Mouse (Mus musculus) cerebellum, postnatal 4 days (tissue): ENCODE measurements around the gene Rhbdl1.

Experiments
- DNase-seq, 2 experiments: peaks; one replicate each; pipeline ENCODE4 v3.0.0; 2022; ENCODE audit warnings: low spot score in 2 of 2, mixed read lengths in 1 of 2

The Rhbdl1 gene

DNA sequence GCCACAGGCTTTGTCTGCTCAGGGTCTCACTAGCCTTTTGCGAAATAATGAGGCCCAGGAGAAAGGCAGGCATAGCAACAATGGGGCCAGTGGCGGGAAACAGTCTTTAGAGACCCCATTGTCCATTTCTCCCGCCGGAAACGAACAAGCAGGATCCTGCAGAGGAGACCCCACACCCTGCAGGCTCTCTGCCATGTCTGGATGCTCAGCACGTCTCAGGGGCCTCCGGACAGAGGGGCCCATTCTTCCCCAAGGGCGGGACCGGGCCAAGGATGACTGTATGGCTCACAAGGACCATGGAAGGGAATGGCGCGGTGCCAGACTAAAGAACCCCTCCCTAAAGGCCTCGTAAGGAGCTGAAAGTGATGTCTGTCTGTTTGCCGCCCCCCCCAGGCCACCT is 42.9 kb downstream of the Rhbdl1 start:
- no peak for DNase-seq

DNA sequence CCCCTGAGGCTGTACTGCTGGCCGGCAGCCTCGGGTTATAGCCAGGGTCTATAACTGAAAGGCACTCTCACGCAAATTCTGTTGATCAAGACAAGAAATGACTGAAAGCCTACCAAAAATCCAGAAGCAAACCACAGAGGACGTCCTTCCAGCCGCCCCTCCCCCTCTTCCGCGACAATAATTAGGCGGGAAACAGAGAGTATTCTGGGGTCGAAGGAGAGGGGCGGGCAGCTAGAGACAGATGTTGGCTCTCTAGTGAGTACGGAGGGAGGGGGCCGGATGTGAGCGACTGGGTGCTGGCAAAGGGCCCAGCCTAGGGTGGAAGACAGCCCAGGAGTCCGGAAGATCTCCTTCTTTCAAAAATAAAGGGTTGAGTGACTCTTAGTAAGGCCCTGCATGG is 44.5 kb downstream of the Rhbdl1 start, which contains the start of gene Fam173a:
Fam173a (minus strand) TSS at position 287 of the 400 bp plus-strand sequence.
- peak in 1 of 2 experiments; percentile 63 for DNase-seq

DNA sequence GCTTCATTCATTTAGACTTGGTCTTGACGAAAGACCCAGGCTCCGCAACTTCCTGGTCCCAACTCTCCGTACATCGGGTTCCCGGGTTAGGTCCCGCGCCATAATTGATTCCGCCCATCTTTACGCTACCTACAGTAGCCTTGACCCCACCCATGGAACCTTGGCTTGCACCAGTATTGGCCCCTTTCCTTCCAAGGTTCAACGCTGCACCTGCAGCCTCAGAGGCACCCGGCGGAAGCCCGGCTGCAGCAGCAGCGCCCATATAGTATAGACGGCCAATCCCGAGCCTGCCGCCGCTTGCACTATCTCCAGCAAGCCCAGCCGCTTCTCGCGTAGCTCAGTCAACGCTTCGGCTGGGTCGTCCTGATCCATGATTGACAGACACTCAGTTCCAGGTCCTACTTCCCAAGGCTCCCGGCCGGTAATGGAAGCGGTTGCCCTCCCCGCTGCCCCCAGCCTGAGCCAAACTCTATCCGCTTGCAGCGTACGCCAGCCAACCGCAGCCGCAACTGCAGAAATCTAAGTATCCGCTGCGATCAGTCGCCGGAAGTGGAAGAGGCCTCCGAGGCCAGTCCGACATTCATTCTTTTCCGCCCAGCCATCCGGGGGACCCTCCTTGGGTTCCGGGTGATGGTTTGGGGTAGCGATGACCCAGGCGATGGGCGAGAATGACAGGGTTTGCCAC is 45.1 kb downstream of the Rhbdl1 start:
- peak; percentile 79 to 90 for DNase-seq

DNA sequence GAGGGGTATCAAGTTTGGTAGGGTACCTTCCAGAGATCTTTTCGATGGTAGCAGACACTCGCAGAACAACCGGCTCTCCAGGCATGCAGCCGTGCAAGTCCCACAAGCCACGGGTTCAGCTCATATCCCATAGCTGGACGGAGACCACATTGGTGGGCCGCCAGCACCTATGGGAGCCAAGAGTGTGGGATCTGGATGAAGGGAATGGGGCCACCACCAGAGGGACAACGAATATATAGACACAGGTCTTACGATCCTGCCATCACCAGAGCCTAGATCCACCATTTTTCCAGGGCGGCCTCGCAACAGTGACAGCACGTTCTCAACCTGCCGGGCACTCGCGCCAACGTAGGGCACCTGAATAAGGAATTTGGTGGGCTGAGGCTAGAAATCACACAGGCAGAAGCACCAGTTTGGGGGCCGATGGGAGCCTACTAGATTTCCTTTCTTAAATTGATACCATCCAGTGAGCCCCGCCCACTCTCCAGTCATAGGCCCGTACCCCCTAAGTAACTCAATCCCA is 45.7 kb downstream of the Rhbdl1 start:
- no peak for DNase-seq

DNA sequence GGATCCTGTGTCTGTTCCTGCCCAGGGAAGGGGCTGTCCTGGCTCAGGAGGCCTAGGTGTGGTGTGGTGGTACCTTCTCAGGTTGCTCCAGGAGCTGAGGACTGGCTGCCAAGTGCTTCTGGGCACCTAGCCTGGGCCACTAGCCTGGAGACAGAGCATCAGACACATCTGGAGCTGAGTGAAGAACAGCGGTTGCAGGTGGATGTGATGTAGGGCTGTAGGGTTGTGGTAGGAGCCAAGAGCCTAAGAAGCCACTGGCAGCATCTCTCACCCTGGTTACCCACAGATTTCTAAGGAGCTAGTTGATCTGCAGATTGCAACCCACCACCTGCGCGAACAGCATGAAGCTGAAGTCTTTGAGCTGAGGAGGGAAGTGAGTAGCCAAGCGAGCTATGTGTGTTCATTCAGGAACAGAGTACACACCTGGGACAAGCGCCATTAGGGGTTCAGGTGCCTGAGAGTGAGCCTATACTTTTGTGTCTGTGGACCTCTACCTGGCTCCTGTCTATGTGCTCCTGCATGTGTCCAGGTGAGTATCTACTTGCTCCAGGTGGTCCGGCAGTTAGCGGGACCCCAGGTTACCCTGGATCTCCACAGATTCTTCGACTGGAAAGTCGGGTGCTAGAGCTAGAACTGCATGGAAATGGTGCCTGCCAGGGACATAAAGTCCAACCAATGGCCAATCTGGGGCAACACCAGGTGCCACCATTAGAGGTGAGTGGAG is 50.2 kb downstream of the Rhbdl1 start:
- no peak for DNase-seq

DNA sequence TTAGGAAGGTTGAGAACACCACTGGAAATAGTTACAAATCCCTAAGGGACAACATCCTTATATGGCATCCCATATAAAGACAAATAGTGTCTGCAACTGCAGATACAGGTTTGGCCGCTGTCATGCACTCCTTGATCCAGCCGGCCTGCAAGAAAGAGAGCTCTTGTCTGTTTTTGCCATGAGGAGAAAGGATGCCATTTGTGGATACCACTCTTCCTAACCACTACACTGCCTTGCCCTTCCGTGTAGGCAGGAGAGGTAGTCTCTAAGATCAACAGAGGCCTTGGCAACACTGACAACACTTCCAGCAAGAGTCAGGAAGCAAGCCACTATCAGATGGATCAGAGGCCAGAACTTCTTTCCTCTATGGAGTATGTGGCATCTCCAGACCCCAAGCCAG is 50.8 kb downstream of the Rhbdl1 start, which contains the start of gene Ccdc78:
Ccdc78 (plus strand) TSS at position 301 of the 400 bp plus-strand sequence.
- no peak for DNase-seq

DNA sequence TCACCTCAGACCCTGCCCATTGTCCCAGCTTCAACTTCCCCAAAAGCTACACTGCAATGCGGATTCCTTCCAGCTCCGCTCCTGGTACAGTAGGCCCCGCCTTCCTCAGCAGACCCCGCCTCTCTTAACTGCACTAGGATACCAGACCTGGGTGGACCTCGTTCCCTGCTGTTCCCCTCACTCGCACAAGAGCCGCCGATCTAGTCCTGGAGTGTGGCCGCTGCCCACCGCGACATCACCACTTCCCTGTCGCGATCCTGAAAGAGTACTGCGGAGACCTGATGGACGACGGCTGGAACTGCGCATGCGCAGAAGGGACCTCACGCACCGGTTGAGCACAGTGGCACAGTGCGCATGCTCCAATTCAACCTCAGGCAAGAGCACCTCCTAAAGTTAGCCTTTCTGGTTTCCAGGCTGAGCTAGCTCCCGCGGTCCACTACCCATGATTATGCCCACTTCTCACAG is 51.8 kb downstream of the Rhbdl1 start, which contains the start of gene Haghl:
Haghl (minus strand) TSS at position 393 of the 465 bp plus-strand sequence.
- peak; percentile 94 to 96 for DNase-seq
